Mouse (Mus musculus) ES-Bruce4 (cell line): ENCODE data around the gene Hsh2d.

Source experiments
- CTCF ChIP-seq: IDR thresholded peaks from one replicate; pipeline ENCODE4 v1.8.1; 2011; ENCODE audit warnings: low read depth, low read length
- EP300 ChIP-seq: IDR thresholded peaks from 2 replicates; pipeline ENCODE4 v1.6.1; 2011; ENCODE audit warnings: low read depth, low read length; ENCODE audit not compliant: insufficient read depth
- POLR2A ChIP-seq: IDR thresholded peaks from one replicate; pipeline ENCODE4 v1.8.1; 2011; ENCODE audit warnings: low read length; ENCODE audit not compliant: insufficient read depth

- TF ChIP-seq CTCF = no peak
- no peak for TF ChIP-seq POLR2A
- no peak for TF ChIP-seq EP300
These were observed 5.8 kb upstream of the Hsh2d start for GRCm38 (mm10) chr8:72183554-72184202.
